Mouse (Mus musculus): ENCODE data around the gene Ccdc92.

Ccdc92 gene

DNA sequence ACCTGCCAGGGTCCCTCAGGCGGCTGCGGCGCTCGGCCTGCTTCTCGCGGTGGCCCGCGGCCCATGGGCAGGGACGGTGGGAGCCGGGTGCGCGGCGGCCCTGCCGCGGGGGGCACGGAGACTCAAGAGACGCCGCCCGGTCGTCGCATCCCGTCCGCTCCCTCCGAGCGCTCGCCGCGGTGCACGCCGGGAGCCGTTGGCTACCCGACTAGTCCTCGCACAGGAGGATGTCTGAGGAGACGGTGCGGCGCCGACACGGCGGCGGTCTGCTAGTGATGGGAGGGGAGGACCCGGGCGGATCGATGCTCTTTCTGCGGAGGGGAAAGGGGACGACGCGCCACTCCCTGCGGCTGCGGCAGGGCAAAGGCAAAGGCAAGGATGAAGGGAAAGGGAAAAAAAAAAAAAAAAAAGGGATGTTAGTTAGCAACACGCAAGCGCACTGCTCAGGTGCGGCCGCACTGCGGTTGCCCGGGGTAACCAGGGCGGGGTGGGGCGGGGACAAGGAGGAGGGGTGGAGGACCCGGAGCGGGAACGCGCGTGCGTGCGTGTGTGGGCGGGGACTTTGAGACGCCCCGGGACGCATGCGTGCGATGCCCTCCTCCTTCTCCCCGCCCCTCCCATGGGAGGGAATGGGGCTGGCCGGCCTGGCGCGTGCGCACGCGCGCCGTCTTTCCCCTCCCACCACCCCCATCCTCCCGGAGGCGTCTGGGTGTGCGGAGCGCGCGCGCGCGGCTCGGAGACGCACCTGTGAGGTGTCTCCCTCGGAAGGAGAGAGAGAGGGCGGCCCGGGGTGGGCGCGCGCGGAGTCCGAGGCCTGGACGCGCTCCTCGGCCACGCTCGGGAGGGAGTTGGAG is at the start of gene Ccdc92, which contains the start of gene Zfp664:
TSS of gene Ccdc92 (minus strand) at position 412 of the 854 bp plus-strand sequence.
TSS of gene Zfp664 (plus strand) at position 679 of the 854 bp plus-strand sequence.
- peak; percentile 99 for DNase-seq

DNA sequence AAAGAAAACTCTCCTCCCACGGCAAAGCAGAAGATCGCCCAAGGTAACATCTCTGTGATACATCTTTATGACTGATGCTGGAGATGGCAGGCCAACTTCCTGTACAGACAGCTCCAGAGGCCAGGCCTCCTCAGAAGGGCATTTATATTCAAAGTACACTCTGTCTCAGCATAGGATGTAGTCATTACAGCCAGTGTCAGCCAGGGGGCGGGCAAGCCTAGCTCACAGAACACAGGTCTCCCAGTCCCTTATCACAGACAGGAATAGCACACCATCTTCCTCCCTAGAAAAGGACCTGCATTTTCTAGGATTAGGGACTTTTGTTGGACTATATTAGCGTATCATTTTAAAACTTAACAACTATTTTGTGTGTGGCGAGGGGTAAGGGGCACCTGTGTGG is 46.6 kb upstream of the Ccdc92 start:
- peak; percentile 88 for DNase-seq

DNA sequence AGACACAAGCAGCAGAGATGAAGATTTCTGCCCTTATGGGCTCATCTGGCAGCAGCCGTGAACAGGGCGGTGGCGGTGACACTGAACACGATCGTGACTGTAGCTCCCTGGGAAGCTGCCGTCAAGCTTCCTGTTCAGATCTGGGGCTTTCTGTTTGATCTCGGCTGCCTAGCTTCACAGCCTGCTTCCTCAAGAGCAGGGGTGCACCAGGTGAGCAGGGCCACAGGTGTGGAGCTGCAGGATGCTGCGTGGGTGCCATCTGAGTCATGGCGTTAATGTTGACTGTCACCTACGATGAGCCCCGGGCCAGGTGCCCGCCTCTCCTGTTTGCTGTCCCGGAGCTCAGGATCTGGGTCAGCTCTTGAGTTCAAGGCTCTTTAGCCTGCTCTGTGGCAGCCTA is 44.7 kb upstream of the Ccdc92 start:
- DNase-seq: no peak

DNA sequence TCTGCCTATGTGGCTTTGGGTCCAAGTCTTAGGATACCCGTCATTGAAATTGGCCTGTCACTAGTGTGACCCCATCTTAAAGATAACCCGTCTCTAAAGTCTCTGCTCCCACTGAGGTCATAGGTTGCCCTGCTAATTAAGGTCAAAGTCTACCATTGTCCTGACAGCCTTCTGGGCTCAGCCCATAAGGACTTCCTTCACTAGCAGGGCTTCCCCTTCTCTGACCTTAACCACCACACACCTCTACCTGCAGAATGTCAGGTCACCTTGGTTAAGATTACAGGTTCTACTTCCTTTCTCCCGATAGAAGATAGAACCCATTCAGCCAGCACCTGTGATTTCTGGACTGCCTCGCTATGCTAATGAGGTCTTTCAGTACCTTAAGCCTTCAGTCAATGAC is 41.6 kb upstream of the Ccdc92 start:
- DNase-seq: no peak

DNA sequence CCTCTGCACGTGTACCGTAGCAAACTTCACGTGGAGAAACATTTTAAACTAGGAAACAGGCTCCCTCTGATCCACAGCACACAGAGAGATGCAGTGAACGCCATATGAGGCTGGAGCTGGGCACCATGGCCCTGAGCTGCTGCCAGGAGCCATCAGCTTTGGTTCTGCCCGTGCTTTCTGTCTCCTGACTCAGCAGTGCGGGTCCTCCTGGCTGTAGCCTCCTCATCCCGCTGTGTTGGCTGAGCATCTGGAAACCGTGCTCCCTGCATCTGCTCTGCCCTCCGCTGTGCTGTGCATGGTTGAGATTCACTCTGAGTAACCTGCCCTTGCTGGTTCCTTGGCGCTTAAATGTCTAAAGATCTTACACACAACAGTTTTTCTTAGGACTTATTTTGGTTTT is 40.0 kb upstream of the Ccdc92 start:
- no peak for DNase-seq

DNA sequence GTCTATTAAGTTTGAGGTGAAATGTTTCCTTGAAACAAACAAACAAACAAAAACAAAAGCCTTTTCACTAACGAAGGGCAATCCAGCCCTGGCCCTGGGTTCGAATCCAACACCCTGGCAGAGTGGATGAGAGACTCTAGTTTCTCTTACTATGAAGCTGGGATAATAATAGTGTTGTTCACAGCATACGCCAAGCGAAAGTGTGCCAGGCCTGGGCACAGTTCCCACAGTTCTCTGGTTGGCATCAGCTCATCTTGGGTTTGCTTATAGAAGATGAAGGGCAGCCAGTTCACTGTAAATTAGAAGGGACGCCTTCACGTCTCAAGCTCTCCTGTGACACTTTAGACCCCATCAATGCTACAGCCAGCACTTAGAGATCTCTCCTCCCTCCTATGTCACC is 39.5 kb upstream of the Ccdc92 start:
- DNase-seq: no peak

DNA sequence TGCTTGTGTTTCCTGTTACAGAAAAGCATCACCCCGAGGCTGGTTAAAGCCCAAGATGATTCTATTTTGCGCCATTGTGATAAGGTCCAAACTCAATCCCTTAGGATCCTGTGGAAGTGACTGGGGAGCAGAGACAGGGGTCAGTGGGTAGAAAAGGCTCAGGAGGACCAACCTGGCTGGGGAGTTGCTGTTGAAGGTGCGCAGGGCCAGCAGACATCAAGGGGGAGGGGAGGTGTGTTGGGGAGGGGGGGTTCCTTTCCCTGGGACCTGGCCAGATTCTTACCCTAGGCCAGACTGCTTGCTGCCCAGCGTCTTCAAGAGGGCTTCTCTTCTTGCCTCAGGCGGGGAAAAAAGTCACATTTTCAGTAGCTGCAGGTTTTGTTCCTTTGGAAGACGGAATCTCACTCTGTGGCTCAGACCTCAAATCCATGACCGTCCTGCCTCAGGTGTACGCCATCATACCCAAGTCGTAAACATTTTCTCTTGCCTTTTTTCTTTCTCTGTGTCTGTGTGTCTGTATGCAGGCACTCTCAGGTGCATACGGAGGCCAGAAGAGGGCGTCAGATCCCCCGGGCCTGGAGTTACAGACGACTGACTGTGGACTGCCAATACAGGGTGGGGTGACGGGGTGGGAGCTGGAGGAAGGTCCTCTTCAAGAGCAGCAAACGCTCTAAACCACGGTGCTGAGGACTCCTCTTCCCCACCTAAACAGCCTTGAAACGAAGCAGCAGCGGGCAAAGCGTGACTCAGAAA is 38.7 kb upstream of the Ccdc92 start:
- no peak for DNase-seq

DNA sequence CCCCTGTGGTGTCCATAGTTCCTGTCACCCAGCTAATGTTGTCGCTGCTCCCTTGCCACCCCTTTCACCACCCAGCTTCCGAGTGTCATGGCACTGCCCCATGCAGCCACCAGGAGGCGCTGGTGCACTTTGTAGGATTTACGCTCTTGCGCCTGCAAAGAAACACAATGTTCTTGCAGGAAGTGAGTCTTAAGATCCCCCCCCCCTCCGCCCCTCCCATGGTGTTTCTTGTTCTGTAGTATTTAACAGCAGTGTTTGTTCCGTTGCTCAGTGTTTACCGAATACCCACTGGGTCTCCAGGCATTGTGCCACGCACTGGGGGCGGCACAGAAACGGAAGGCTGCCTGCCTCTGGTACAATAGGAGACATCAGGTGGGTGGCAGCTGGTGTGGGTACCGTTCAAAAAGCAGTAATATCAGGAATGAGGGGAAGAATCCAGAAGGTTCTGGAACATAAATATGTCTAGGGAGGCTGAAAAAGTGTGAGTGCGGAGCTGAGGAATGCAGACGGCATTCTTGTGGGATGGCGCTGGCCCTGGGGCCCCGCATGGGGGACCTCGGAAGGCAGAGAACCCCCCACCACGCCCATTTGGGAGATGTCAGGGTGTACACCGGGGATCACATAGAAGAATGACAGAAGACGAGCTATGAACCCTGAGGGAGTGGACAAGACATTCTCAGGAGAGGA is 37.9 kb upstream of the Ccdc92 start:
- DNase-seq: peak; percentile 88

DNA sequence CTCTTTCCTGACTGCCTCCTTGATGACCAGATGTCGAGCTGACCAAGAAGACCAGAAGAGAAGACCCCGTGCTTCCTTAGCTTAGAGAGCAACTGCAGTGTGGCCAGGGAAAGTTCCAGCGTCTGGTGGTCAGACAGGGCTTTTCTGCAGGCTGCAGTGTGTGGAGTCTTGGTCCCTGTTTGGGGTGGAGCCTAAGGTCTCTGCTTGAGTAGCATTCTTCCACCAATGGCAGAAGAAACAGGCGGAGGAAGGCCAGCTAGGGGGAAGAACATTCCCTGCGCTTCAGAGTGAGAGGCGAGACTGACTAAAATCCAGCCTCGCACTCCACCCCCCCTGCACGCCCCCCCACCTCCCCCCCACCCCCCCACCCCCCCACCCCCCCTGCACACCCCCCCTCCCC is 33.9 kb upstream of the Ccdc92 start:
- DNase-seq: peak; percentile 23

DNA sequence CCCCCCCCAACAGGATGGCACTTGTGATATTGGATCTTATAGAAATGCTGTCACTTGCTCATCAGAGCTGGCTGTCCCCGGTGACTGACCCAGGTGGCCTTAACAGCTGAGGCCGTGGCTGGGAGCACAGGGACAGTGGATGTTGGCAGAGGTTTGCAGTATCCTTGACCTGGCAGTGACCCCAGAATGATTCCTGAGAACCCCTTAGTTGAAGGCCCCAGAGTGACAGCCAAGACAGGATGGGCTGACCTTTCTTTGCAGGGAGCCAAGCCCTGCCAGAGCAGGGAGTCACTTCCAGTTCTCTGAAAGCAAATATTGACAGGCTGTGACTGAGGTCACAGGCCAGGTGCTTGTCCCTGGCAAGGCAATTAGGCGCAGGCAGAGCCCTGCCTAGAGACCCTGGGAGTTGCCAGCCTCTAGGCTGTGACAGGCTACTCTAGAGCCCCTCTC is 29.7 kb upstream of the Ccdc92 start:
- DNase-seq: no peak

DNA sequence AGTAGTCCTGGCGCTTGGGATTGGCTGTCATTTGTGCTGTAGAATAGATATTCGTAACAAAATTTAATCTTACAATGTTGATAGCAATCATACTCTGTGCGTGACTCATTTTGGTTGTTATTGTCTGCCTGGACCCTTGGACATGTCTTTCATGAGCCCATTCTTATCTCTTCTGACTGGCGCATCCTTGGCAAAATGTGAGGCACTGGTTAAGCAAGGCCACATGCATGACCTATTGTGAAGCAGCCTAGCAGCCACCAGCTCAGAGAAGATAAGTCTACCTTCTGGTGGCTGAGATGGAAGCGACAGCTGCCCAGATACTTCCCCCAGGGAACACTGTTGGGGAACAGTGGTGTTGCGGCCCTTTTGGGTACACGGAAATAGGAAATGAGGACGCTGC is 26.4 kb upstream of the Ccdc92 start:
- no peak for DNase-seq

DNA sequence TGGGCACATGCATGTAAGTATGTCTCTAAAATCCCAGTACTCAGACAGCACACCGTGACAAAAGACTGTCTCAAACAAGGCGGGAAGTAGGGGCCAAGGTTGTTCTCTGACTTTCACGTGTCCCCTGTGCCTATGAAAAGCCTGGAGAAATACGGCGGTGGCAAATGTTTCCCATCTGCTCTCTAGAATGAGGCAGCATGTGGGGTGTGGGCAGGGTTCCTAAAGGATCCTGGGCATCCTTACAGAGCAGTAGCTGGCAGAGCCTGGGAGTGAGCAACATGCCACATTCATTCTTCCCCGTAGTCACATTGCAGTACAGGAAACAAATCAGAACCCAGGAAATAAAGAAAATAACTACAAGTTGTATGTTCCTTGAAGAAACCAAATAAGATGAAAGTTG is 21.7 kb upstream of the Ccdc92 start:
- DNase-seq: no peak

DNA sequence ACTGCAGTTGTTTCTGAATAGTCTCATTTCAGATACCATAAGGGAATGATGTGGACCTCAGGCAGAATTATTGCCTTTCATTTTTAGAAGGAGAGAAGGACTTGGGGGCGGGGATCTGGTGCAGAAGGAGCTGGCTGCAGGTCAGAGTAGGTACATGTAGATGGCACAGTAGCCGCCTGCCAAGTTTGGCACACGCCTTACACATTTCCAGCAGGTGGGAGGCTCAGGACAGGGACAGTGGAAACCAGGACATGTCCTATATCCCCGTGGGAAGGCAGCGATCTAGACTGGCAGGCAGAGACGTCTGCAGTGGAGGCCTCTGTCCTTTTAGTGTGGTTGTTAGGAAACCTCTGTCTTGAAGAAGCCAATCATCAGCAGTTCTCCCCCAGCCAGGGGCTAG is 17.6 kb upstream of the Ccdc92 start:
- no peak for DNase-seq

DNA sequence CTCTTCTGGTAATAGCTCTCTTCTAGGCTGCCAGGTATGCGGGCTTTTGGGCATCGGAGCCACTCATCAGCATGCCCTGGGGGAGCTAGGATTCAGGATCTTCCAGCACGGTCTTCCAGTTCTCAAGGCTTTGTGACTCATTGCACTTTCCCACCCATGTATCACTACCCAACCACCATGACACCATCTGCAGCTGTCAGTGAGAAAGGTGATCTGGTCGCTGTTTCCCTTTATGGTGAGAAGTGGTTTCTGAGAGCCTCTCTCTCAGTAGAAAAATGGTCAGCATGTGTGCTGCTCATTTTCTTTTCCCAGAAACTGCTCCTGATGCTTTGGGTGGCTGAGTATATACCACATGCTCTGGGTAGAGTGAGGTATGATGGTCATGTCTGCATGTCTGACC is 17.0 kb upstream of the Ccdc92 start:
- DNase-seq: no peak

DNA sequence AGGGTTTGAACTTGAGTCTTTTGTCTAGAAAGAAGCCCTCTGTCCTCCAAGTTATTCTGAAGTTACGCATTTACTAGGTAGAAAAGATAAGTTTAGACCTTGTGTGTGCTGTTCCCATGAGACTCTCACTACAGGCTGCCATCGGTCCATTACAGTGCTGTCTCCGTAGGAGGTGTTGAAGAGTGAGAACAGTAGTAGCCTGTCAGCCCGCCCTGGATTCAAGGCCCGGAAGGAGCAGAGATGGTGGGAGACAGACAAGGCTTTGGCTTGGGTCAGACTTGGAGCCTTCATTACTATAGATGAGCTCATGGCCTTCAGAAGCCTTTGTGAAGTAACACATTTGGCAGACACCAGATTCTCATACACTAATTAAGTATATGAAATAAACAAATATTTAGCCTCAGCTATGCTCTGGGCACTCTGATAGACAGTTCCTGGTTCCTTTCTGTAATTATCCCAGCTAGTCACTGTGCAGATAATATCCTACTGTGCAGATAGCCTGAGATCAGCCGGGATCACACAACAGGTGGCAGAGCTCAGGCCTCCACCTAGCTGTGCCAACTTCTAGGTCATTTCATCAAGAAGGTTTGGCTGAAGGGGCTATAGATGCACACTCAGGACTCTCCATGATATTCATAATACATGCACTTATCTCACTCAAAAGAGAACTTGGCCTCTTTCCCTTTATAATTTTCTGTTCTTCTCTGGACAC is 11.8 kb upstream of the Ccdc92 start:
- DNase-seq: no peak

DNA sequence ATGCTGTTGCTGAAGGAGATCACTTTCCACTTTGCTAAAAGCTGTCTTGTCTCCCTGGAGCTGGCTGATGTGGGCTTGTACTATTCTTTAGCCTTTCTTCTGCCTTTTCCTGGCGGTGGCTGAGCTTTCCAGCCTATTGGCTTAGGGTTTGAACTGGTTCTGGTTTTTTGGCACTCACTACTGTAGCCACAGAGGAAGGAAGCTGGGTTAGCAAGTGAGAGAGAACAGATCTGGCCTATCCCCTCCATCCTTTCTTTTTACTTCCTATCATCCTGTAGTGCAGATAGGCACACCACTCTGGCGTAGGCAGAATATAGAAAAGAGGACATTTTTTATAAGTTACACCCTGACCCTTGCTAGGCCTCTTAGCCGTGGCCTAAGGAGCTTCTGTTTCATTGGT is 10.9 kb upstream of the Ccdc92 start:
- no peak for DNase-seq

DNA sequence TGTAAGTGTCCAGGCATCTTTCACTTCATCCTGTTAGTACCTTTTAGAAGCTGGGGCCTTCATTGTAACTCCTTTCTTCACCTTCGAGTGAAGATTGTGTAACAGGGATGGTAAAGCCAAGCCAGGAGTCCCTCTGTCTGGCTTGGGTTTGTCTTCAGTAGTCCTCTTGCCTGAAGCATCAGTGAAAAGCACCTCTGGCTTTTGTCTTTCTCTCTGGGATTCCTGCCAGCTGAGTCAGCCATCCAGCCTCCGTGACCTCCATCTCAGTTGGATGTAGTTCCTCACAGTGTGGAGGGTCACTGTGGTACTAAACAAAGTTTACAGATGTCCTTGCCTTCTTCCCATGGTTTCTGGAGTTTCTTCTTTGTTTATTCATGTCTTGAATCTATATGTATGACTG is 9.8 kb upstream of the Ccdc92 start:
- DNase-seq: peak; percentile 60

DNA sequence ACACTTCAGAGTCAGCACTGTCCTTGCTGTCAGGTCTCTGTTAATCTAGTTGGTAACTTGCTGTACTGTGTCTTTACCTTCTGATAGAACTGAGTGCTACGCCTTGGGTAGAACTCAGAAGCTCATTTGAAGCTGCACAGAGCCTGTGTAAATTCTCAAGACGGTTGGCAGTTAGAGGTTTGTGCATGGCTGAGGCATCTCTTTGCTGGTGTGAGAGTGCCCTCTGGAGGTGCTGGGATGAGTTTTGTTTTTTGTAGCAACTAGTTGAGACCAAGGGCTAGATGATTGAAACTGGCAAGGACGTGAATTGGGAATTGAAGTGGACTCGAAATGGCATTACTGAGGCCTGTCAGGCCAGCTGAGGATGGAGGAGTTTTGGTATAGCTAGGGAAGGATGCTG is 6.8 kb upstream of the Ccdc92 start:
- peak; percentile 71 for DNase-seq

DNA sequence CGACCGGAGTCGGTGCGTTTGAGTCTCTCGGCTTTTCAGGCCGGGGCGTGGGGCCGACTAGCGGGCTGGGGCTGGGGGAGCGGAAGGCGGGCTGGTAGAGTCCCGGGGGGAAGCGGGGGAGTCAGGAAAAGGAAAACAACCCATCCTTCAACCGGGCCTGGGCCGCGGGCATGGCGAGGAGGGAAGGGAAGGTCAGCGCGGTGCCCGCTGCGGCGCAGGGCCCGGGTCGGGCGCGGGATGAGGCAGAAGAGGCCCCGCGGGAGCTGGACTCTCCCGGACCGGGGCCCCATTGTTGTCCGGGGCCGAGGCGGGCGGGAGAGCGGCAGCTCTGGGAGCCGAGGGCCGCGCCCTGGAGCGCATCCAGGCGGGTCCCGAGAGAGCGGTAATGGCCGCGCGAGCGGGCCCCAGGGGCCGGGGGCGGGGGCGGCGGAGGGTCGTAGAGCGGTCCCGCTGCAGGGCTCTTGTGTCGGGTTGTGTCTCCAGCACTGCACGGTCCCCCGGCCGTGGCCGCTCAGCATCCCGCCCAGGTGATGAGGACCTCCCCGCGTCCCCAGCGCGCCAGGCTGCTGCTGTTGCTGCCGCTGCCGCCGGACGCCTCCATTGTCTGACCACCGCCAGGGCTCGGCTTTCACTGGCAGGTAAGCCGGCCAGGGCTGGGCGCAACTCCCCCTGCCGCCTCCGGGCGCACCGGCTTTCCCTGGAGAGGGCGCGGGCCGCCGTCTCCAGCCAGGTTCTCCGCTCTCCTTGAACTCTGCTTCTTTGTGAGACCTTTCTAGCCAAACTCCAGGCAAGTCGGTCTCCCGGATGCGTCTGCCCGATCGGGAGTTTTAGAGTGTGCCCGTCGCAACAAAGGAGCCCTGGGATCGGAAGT is 882 bp upstream of the Ccdc92 start:
- peak; percentile 57 for DNase-seq

DNA sequence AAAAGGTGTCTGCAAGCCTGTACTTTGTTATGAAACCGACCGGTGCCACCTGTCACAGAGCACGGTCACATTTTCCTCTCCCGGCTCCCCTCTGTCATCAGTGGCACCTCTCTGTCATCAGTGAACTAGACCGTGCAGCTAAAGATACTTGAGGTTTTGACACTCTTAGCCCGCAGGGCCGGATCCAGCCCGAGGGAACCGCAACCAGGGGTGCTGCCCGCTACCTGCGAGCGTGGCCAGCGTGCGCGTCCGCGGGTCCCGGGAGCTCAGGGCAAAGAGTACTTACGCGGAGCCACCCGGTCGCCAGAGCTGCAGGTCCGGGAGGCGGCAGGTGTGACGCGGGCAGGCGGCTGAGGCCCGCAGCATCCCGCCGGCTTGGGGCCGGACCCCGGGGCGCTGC is 761 bp downstream of the Ccdc92 start:
- peak; percentile 27 for DNase-seq

DNA sequence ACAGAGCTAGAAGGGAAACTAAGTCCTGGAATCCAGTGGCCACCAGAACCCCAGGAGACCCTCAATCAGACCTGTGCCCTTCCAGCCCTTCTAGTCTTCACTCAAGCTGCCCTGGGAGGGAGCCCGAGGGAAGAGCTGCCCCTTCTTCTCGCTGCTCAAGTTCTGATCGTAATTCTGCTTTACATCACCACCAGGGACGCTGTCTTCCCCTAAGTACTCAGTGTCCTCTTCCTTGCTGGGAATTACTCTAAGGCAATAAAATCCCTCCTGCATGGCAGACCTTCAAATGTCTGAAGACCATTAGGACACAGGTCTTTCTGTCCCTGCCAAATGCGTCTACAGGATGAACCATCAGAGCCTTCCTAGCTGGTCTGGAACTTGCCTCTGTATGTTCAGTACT is 2.2 kb downstream of the Ccdc92 start:
- DNase-seq: no peak

DNA sequence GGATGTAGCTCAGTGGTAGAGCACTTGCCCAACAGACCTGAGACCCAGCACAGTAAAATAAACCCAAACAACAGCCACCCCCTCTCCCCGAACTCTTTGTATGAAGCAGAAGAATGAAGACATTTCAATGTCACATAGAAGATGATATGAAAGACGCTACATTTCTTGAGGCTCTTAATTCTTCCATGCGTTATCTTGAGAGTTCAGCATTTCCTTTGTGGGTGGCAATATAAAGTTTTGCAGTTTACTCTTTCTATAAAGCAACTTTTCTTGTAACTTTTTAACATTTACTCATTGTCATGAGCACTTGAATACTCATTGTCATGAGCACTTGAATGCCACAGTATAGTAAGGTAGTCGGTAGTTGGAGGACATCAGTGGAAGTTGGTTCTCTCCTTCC is 8.0 kb downstream of the Ccdc92 start:
- DNase-seq: no peak

All from kidney, postnatal 14 days (tissue).